Comparison of ENCODE assay signal across 19 mouse cellular contexts in genomic region chr1:180185877-180186276, GRCm38 (mm10). TPM values are rescaled to one million over a fixed set of nuclear protein-coding genes. Genes with fewer than 3 reads are reported as not detected.
A peak's percentile ranks its signal among the peaks of the same experiment; 100 is the strongest.
DNase-seq lines count a peak whose midpoint lies in the region; ATAC-seq and TF ChIP-seq lines count a peak whose summit lies in the region.
"Had no signal": no experiment of that assay in that cellular context is flagged by ENCODE, and none has a peak within 500 bp of the region (broad histone marks: within the 10 kb centered on the region; RNA-seq: fewer than 3 reads in every experiment).

No protein-coding gene starts in this region.

- no peaks in the 10 kb centered on the region; the same call in 1 of the 2 replicates for H3K79me2 ChIP-seq in heart, adult 2 months (replicated peaks; ENCODE audit: control insufficient read depth, insufficient read depth, low read length)

- peak overlapping the region; percentile 22 for H3K9ac ChIP-seq in heart, adult 2 months (ENCODE audit: low read depth, low read length)
- no peak overlapping the region for H3K9ac ChIP-seq in midbrain, postnatal 0 days (replicated peaks; ENCODE audit: low read length, poor library complexity, severe bottlenecking)
- H3K9ac ChIP-seq in midbrain, embryonic 13.5 days (replicated peaks): no peak overlapping the region
- no peak overlapping the region for H3K9ac ChIP-seq in heart, embryonic 16.5 days (ENCODE audit: low read length)
- H3K9ac ChIP-seq: hindbrain, embryonic 15.5 days; limb, embryonic 12.5 days; midbrain, embryonic 15.5 days; neural tube, embryonic 12.5 days had no signal

- no peaks in the 10 kb centered on the region for H3K9me3 ChIP-seq in midbrain, postnatal 0 days (ENCODE audit: low read length)
- no peaks in the 10 kb centered on the region for H3K9me3 ChIP-seq in midbrain, embryonic 13.5 days
- no peaks in the 10 kb centered on the region for H3K9me3 ChIP-seq in heart, embryonic 16.5 days (replicated peaks; ENCODE audit: control insufficient read depth, low read length)
- H3K9me3 ChIP-seq: hindbrain, embryonic 15.5 days; midbrain, embryonic 15.5 days; neural tube, embryonic 12.5 days had no signal

- peak in 1 of 2 experiments; percentile 55 for DNase-seq in heart, adult 2 months
- DNase-seq in heart, postnatal 36 days: no peak
- no peak for DNase-seq in midbrain, postnatal 0 days (ENCODE audit: low spot score)
- DNase-seq in adrenal gland, postnatal 4 days (ENCODE audit: low spot score in 2 of 2): no peak
- no peak for DNase-seq in thymus, postnatal 10 days (ENCODE audit: low spot score in 2 of 2)
- DNase-seq: adrenal gland, adult 8-10 months; cerebellum, postnatal 25 days; gastrocnemius, postnatal 14 days; kidney, adult 8-10 months; lung, adult 18-20 months; right cerebral cortex, postnatal 14 days had no signal

- no peak for ATAC-seq in midbrain, postnatal 0 days (ENCODE audit: low FRiP score)
- ATAC-seq in midbrain, embryonic 13.5 days: no peak
- peak; percentile 77 for ATAC-seq in heart, embryonic 16.5 days (replicated peaks; ENCODE audit: extremely low read depth, insufficient read depth, low FRiP score)
- ATAC-seq: forebrain, embryonic 14.5 days; midbrain, embryonic 15.5 days had no signal

- no peak overlapping the region for H3K4me2 ChIP-seq in midbrain, postnatal 0 days (ENCODE audit: low read depth, low read length, poor library complexity, severe bottlenecking)
- H3K4me2 ChIP-seq in midbrain, embryonic 13.5 days (replicated peaks): no peak overlapping the region
- 0 out of 2 replicates have a peak overlapping the region, but pooled peaks have one; percentile 1 for H3K4me2 ChIP-seq in heart, embryonic 16.5 days (ENCODE audit: low read depth, low read length)
- H3K4me2 ChIP-seq: hindbrain, embryonic 15.5 days; limb, embryonic 12.5 days; midbrain, embryonic 15.5 days; neural tube, embryonic 12.5 days had no signal

- TF ChIP-seq CTCF in heart, adult 2 months (IDR thresholded peaks at IDR 0.05): peak; percentile 57
- 0 out of 2 replicates have a peak, but pooled peaks have one; percentile 32 for TF ChIP-seq CTCF in midbrain, postnatal 0 days (IDR thresholded peaks at IDR 0.05)

- TF ChIP-seq POLR2A in heart, adult 2 months (IDR thresholded peaks at IDR 0.05; ENCODE audit: insufficient read depth, low read depth, low read length): no peak

- H3K4me1 ChIP-seq in heart, adult 2 months (ENCODE audit: control insufficient read depth, insufficient read depth, low read length): peaks cover 9% of the 10 kb centered on the region; the same call in 1 of the 2 replicates
- H3K4me1 ChIP-seq in midbrain, postnatal 0 days (ENCODE audit: insufficient read depth, low read length): no peaks in the 10 kb centered on the region
- H3K4me1 ChIP-seq in midbrain, embryonic 13.5 days (replicated peaks): no peaks in the 10 kb centered on the region
- peaks cover 46% of the 10 kb centered on the region for H3K4me1 ChIP-seq in heart, embryonic 16.5 days (ENCODE audit: control insufficient read depth, insufficient read depth, low read length)
- H3K4me1 ChIP-seq: hindbrain, embryonic 15.5 days; limb, embryonic 12.5 days; midbrain, embryonic 15.5 days; neural tube, embryonic 12.5 days had no signal

- no peaks in the 10 kb centered on the region for H3K27me3 ChIP-seq in heart, adult 2 months (ENCODE audit: control insufficient read depth, insufficient read depth, low read length)
- no peaks in the 10 kb centered on the region for H3K27me3 ChIP-seq in midbrain, postnatal 0 days (ENCODE audit: insufficient read depth, low read length)
- H3K27me3 ChIP-seq in midbrain, embryonic 13.5 days: no peaks in the 10 kb centered on the region
- no peaks in the 10 kb centered on the region for H3K27me3 ChIP-seq in heart, embryonic 16.5 days (ENCODE audit: control insufficient read depth, insufficient read depth, low read length)
- H3K27me3 ChIP-seq: hindbrain, embryonic 15.5 days; limb, embryonic 12.5 days; midbrain, embryonic 15.5 days; neural tube, embryonic 12.5 days had no signal

- peak; percentile 61 for TF ChIP-seq EP300 in heart, adult 2 months (IDR thresholded peaks at IDR 0.05; ENCODE audit: insufficient read depth, low read depth, low read length)

- H3K27ac ChIP-seq in heart, adult 2 months: peak overlapping the region; percentile 85
- H3K27ac ChIP-seq in midbrain, postnatal 0 days (ENCODE audit: low read depth, low read length): no peak overlapping the region
- H3K27ac ChIP-seq in midbrain, embryonic 13.5 days: no peak overlapping the region
- peak overlapping the region; percentile 92 for H3K27ac ChIP-seq in heart, embryonic 16.5 days (ENCODE audit: low read length)
- H3K27ac ChIP-seq: hindbrain, embryonic 15.5 days; limb, embryonic 12.5 days; macrophage; midbrain, embryonic 15.5 days; neural tube, embryonic 12.5 days had no signal

- no peak overlapping the region for H3K4me3 ChIP-seq in heart, adult 2 months
- no peak overlapping the region for H3K4me3 ChIP-seq in midbrain, postnatal 0 days (ENCODE audit: low read depth, low read length)
- H3K4me3 ChIP-seq in midbrain, embryonic 13.5 days (replicated peaks): no peak overlapping the region
- H3K4me3 ChIP-seq in heart, embryonic 16.5 days (ENCODE audit: low read length): no peak overlapping the region
- H3K4me3 ChIP-seq: hindbrain, embryonic 15.5 days; limb, embryonic 12.5 days; midbrain, embryonic 15.5 days; neural tube, embryonic 12.5 days had no signal

- intact Hi-C loops in heart, adult 2 months (cut with DNase I): no loop called here
- intact Hi-C loops in heart, postnatal 36 days (cut with DNase I): no loop called here

- 45% methylated on average over 5 of the region's 5 CpGs for WGBS in heart, adult 2 months
- 67% methylated on average over 5 of the region's 5 CpGs for WGBS in midbrain, postnatal 0 days
- WGBS in midbrain, embryonic 13.5 days: 63% methylated on average over 5 of the region's 5 CpGs
- 34% methylated on average over 5 of the region's 5 CpGs for WGBS in heart, embryonic 16.5 days

- peaks cover 3% of the 10 kb centered on the region; the same call in 1 of the 2 replicates for H3K36me3 ChIP-seq in heart, adult 2 months (ENCODE audit: control insufficient read depth, insufficient read depth, low read length)
- no peaks in the 10 kb centered on the region for H3K36me3 ChIP-seq in midbrain, postnatal 0 days (ENCODE audit: insufficient read depth, low read length)
- no peaks in the 10 kb centered on the region for H3K36me3 ChIP-seq in midbrain, embryonic 13.5 days
- no peaks in the 10 kb centered on the region for H3K36me3 ChIP-seq in heart, embryonic 16.5 days (ENCODE audit: control insufficient read depth, insufficient read depth)
- H3K36me3 ChIP-seq: hindbrain, embryonic 15.5 days; limb, embryonic 12.5 days; midbrain, embryonic 15.5 days; neural tube, embryonic 12.5 days had no signal

RNA-seq across cellular contexts. Expression of gene Coq8a, which starts 13.5 kb away (rescaled TPM):
- 100 to 1,000 TPM; 783 to 919 TPM for total RNA-seq in heart, adult 2 months (2021)
- polyA plus RNA-seq in heart, adult 2 months (2012; rRNA removed): 468 and 899 TPM in 2 replicates
- total RNA-seq in heart, postnatal 36 days (2021): 100 to 1,000 TPM; 909 to 953 TPM
- 2.1 and 7.2 TPM in 2 replicates for total RNA-seq in midbrain, postnatal 0 days (2014; rRNA removed)
- 6.8 and 8.3 TPM in 2 replicates for polyA plus RNA-seq in midbrain, postnatal 0 days (2015; fragmentation: Nextera tagmentation; extraction: Ambion mirVana)
- polyA plus RNA-seq in midbrain, embryonic 13.5 days (2015; fragmentation: Nextera tagmentation; extraction: Ambion mirVana): 2.2 and 2.6 TPM in 2 replicates
- polyA plus RNA-seq in heart, embryonic 16.5 days (2015; fragmentation: Nextera tagmentation; extraction: Ambion mirVana): 70.0 and 89.0 TPM in 2 replicates
- 100 to 1,000 TPM; 167 to 183 TPM for total RNA-seq in adrenal gland, postnatal 4 days (2021)

Comparison
In these comparisons a context has a peak if more than half of its experiments do, and no peak if none do; other contexts are left out.
1. H3K27ac ChIP-seq: peak in heart, adult 2 months (single experiment) and heart, embryonic 16.5 days (single experiment); none in midbrain, postnatal 0 days (single experiment) and midbrain, embryonic 13.5 days (single experiment).
2. RNA of gene Coq8a, which starts 13.5 kb away (total RNA-seq): 909 to 953 TPM in heart, postnatal 36 days, 783 to 919 TPM in heart, adult 2 months and 167 to 183 TPM in adrenal gland, postnatal 4 days; 2.1 to 7.2 TPM in midbrain, postnatal 0 days; every median in the first group is over 10 times any median in the second.